8 mouse cellular contexts compared by ENCODE assay signal in genomic region chr3:123235495-123235894, GRCm38 (mm10). TPM values are rescaled to one million over a fixed set of nuclear protein-coding genes. Genes with fewer than 3 reads are reported as not detected.
A peak's percentile ranks its signal among the peaks of the same experiment; 100 is the strongest.
DNase-seq lines count a peak whose midpoint lies in the region; ATAC-seq lines count a peak whose summit lies in the region.

No protein-coding gene starts in this region.

- DNase-seq in kidney, adult 18-20 months: no peak
- DNase-seq in layer of hippocampus, adult 9-11 months: no peak
- DNase-seq in cerebellum, postnatal 4 days (ENCODE audit: low spot score in 2 of 2): no peak
- DNase-seq in thymus, postnatal 10 days (ENCODE audit: low spot score in 2 of 2): no peak

- 19% methylated on average over 7 of the region's 7 CpGs for WGBS in kidney, embryonic 16.5 days
- 13% methylated on average over 7 of the region's 7 CpGs for WGBS in embryonic facial prominence, embryonic 13.5 days
- WGBS in intestine, embryonic 16.5 days: 25% methylated on average over 7 of the region's 7 CpGs
- 19% methylated on average over 7 of the region's 7 CpGs for WGBS in neural tube, embryonic 14.5 days

- no peaks in the 10 kb centered on the region for H3K9me3 ChIP-seq in kidney, embryonic 16.5 days (ENCODE audit: low read length)
- H3K9me3 ChIP-seq in embryonic facial prominence, embryonic 13.5 days: peaks cover 4% of the 10 kb centered on the region; the same call in 1 of the 2 replicates
- no peaks in the 10 kb centered on the region; the same call in 1 of the 2 replicates for H3K9me3 ChIP-seq in intestine, embryonic 16.5 days (ENCODE audit: control insufficient read depth, low read length)
- H3K9me3 ChIP-seq in neural tube, embryonic 14.5 days (ENCODE audit: control insufficient read depth, low read length): no peaks in the 10 kb centered on the region

- no peaks in the 10 kb centered on the region for H3K36me3 ChIP-seq in kidney, embryonic 16.5 days (ENCODE audit: insufficient read depth, low read length)
- H3K36me3 ChIP-seq in embryonic facial prominence, embryonic 13.5 days: no peaks in the 10 kb centered on the region
- no peaks in the 10 kb centered on the region for H3K36me3 ChIP-seq in intestine, embryonic 16.5 days (ENCODE audit: control insufficient read depth, insufficient read depth, low read length)
- H3K36me3 ChIP-seq in neural tube, embryonic 14.5 days (ENCODE audit: control insufficient read depth, insufficient read depth, low read length): no peaks in the 10 kb centered on the region

- peak overlapping the region; percentile 68 for H3K9ac ChIP-seq in kidney, embryonic 16.5 days (replicated peaks; ENCODE audit: low read length)
- peak overlapping the region; percentile 68 for H3K9ac ChIP-seq in embryonic facial prominence, embryonic 13.5 days
- peak overlapping the region; percentile 74 for H3K9ac ChIP-seq in intestine, embryonic 16.5 days (ENCODE audit: low read depth, low read length)
- H3K9ac ChIP-seq in neural tube, embryonic 14.5 days (replicated peaks; ENCODE audit: low read depth, low read length): peak overlapping the region; percentile 41; the same call in 1 of the 2 replicates

- no peaks in the 10 kb centered on the region for H3K27me3 ChIP-seq in kidney, embryonic 16.5 days (ENCODE audit: insufficient read depth, low read length)
- 0 out of 2 replicates have a peak, but pooled peaks cover 3% of the 10 kb centered on the region for H3K27me3 ChIP-seq in embryonic facial prominence, embryonic 13.5 days
- no peaks in the 10 kb centered on the region for H3K27me3 ChIP-seq in intestine, embryonic 16.5 days (replicated peaks; ENCODE audit: control insufficient read depth, insufficient read depth, low read length)
- no peaks in the 10 kb centered on the region for H3K27me3 ChIP-seq in neural tube, embryonic 14.5 days (ENCODE audit: control insufficient read depth, insufficient read depth, low read length)

- no peak for ATAC-seq in kidney, embryonic 16.5 days (ENCODE audit: low FRiP score, low TSS enrichment)
- no peak for ATAC-seq in embryonic facial prominence, embryonic 13.5 days (ENCODE audit: insufficient number of reproducible peaks, insufficient read depth, low FRiP score, low TSS enrichment, low read depth)
- no peak for ATAC-seq in intestine, embryonic 16.5 days
- ATAC-seq in neural tube, embryonic 14.5 days (ENCODE audit: low read depth): no peak

- H3K4me3 ChIP-seq in kidney, embryonic 16.5 days (ENCODE audit: low read length): peak overlapping the region; percentile 56
- H3K4me3 ChIP-seq in embryonic facial prominence, embryonic 13.5 days: peak overlapping the region; percentile 59
- H3K4me3 ChIP-seq in intestine, embryonic 16.5 days (ENCODE audit: low read length): peak overlapping the region; percentile 68
- H3K4me3 ChIP-seq in neural tube, embryonic 14.5 days (ENCODE audit: low read depth, low read length): peak overlapping the region; percentile 37

- H3K4me2 ChIP-seq in kidney, embryonic 16.5 days (replicated peaks; ENCODE audit: low read depth, low read length): peak overlapping the region; percentile 76
- H3K4me2 ChIP-seq in embryonic facial prominence, embryonic 13.5 days: peak overlapping the region; percentile 80
- peak overlapping the region; percentile 69 for H3K4me2 ChIP-seq in intestine, embryonic 16.5 days (ENCODE audit: low read depth, low read length)
- peak overlapping the region; percentile 73 for H3K4me2 ChIP-seq in neural tube, embryonic 14.5 days (ENCODE audit: low read depth, low read length)

- H3K4me1 ChIP-seq in kidney, embryonic 16.5 days (ENCODE audit: insufficient read depth, low read length): peaks cover 14% of the 10 kb centered on the region
- peaks cover 29% of the 10 kb centered on the region for H3K4me1 ChIP-seq in embryonic facial prominence, embryonic 13.5 days
- peaks cover 5% of the 10 kb centered on the region for H3K4me1 ChIP-seq in intestine, embryonic 16.5 days (ENCODE audit: control insufficient read depth, insufficient read depth, low read length)
- 0 out of 2 replicates have a peak, but pooled peaks cover 3% of the 10 kb centered on the region for H3K4me1 ChIP-seq in neural tube, embryonic 14.5 days (ENCODE audit: control insufficient read depth, insufficient read depth, low read length)

- no peak overlapping the region for H3K27ac ChIP-seq in kidney, embryonic 16.5 days (ENCODE audit: low read length)
- no peak overlapping the region for H3K27ac ChIP-seq in embryonic facial prominence, embryonic 13.5 days
- H3K27ac ChIP-seq in intestine, embryonic 16.5 days (ENCODE audit: low read length): peak overlapping the region; percentile 75
- H3K27ac ChIP-seq in neural tube, embryonic 14.5 days (ENCODE audit: low read depth, low read length): no peak overlapping the region

RNA-seq across cellular contexts. Expression of gene Synpo2, which starts 0.5 kb away (rescaled TPM):
- 9.5 and 9.9 TPM in 2 replicates for polyA plus RNA-seq in kidney, embryonic 16.5 days (2015; fragmentation: Nextera tagmentation; extraction: Ambion mirVana)
- 5.6 and 7.2 TPM in 2 replicates for polyA plus RNA-seq in embryonic facial prominence, embryonic 13.5 days (2015; fragmentation: Nextera tagmentation; extraction: Ambion mirVana)
- 27.8 and 29.5 TPM in 2 replicates for polyA plus RNA-seq in intestine, embryonic 16.5 days (2015; fragmentation: Nextera tagmentation; extraction: Ambion mirVana)
- 2.0 and 2.8 TPM in 2 replicates for polyA plus RNA-seq in neural tube, embryonic 14.5 days (2014; fragmentation: Nextera tagmentation; extraction: Ambion mirVana)

RNA-seq across cellular contexts. Expression of gene Sec24d, which starts 31.8 kb away (rescaled TPM):
- polyA plus RNA-seq in kidney, embryonic 16.5 days (2015; fragmentation: Nextera tagmentation; extraction: Ambion mirVana): 70.1 and 75.4 TPM in 2 replicates
- 75.1 and 81.7 TPM in 2 replicates for polyA plus RNA-seq in embryonic facial prominence, embryonic 13.5 days (2015; fragmentation: Nextera tagmentation; extraction: Ambion mirVana)
- polyA plus RNA-seq in intestine, embryonic 16.5 days (2015; fragmentation: Nextera tagmentation; extraction: Ambion mirVana): 91.2 and 109 TPM in 2 replicates
- 10.2 and 20.4 TPM in 2 replicates for polyA plus RNA-seq in neural tube, embryonic 14.5 days (2014; fragmentation: Nextera tagmentation; extraction: Ambion mirVana)
